Mouse (Mus musculus) ES-E14 (cell line): Measurements from ENCODE around the gene Copg1. TPM values are rescaled to one million over a fixed set of nuclear protein-coding genes. Genes with fewer than 3 reads are reported as not detected.

Experiments
- DNase-seq: peaks from one replicate; pipeline ENCODE4 v3.0.0-alpha.2; 2013; ENCODE audit warnings: low read depth, low spot score
- H3K27ac ChIP-seq: 2 replicates; pipeline ENCODE4 v1.5.1; 2012; ENCODE audit warnings: low read depth, mild to moderate bottlenecking, low read length, moderate library complexity, mixed read lengths; ENCODE audit not compliant: poor library complexity, insufficient read depth, severe bottlenecking
- H3K36me3 ChIP-seq: 2 replicates; pipeline ENCODE4 v1.6.1; 2012; ENCODE audit warnings: mild to moderate bottlenecking, low read length, moderate library complexity, mixed read lengths; ENCODE audit not compliant: control insufficient read depth, poor library complexity, insufficient read depth, severe bottlenecking
- H3K4me1 ChIP-seq, 2 experiments: fragments of 150-350 bp in 1 of 2; sonication (generic) in 1 of 2; 2 replicates each; pipeline ENCODE4 v1.6.1; 2012; ENCODE audit warnings: low read length in 2 of 2, mild to moderate bottlenecking in 1 of 2, mixed read lengths in 1 of 2; ENCODE audit not compliant: control insufficient read depth in 2 of 2, insufficient read depth in 2 of 2, poor library complexity in 1 of 2
- H3K4me3 ChIP-seq, 2 experiments: fragments of 150-350 bp in 1 of 2; sonication (generic) in 1 of 2; 2 replicates each; pipeline ENCODE4 v1.5.1; 2012; ENCODE audit warnings: low read length in 2 of 2, low read depth in 1 of 2, mild to moderate bottlenecking in 1 of 2, mixed read lengths in 1 of 2; ENCODE audit not compliant: insufficient read depth in 1 of 2, poor library complexity in 1 of 2, severe bottlenecking in 1 of 2
- H3K9ac ChIP-seq: 2 replicates; pipeline ENCODE4 v1.6.1; 2012; ENCODE audit warnings: low read depth, mild to moderate bottlenecking, low read length, mixed read lengths; ENCODE audit not compliant: poor library complexity, insufficient read depth, severe bottlenecking
- H3K9me3 ChIP-seq: fragments of 150-350 bp; sonication (generic); 2 replicates; pipeline ENCODE4 v1.6.1; 2012; ENCODE audit warnings: low read depth, mild to moderate bottlenecking, low read length; ENCODE audit not compliant: control insufficient read depth, insufficient read depth
- CHD2 ChIP-seq: IDR thresholded peaks from 2 replicates; pipeline ENCODE4 v1.6.1; 2014; ENCODE audit warnings: mild to moderate bottlenecking, low read depth, low read length, inconsistent platforms
- HCFC1 ChIP-seq: IDR thresholded peaks from 2 replicates; pipeline ENCODE4 v1.6.1; 2012; ENCODE audit warnings: low read length, inconsistent platforms, borderline replicate concordance; ENCODE audit not compliant: insufficient read depth
- MAFK ChIP-seq: IDR thresholded peaks from 2 replicates; pipeline ENCODE4 v1.6.1; 2014; ENCODE audit warnings: mild to moderate bottlenecking, low read depth, low read length, inconsistent platforms; ENCODE audit not compliant: insufficient read depth
- ZC3H11A ChIP-seq: IDR thresholded peaks from 2 replicates; pipeline ENCODE4 v1.6.1; 2012; ENCODE audit warnings: low read depth, mild to moderate bottlenecking, inconsistent platforms, low read length, borderline replicate concordance
- ZNF384 ChIP-seq: IDR thresholded peaks from 2 replicates; pipeline ENCODE4 v1.6.1; 2012; ENCODE audit warnings: low read depth, low read length, inconsistent platforms
- in situ Hi-C, 2 experiments: fragments of 600-800 bp; cut with MboI; formaldehyde crosslinking; loops; one replicate each; pipeline ENCODE4 v1.15.1; 2025; ENCODE audit warnings: low sequenced_read_pairs in 2 of 2, inconsistent platforms in 1 of 2; ENCODE audit not compliant: unreplicated experiment in 2 of 2
- total RNA-seq: library from RNA; depleted of rRNA; stranded (reverse); fragments of 300-350 nt; gene quantifications from 2 replicates; pipeline ENCODE4 v1.2.3, GENCODE M21; 2012

Copg1 gene
- total RNA-seq, 1 experiment: 103 TPM

DNA sequence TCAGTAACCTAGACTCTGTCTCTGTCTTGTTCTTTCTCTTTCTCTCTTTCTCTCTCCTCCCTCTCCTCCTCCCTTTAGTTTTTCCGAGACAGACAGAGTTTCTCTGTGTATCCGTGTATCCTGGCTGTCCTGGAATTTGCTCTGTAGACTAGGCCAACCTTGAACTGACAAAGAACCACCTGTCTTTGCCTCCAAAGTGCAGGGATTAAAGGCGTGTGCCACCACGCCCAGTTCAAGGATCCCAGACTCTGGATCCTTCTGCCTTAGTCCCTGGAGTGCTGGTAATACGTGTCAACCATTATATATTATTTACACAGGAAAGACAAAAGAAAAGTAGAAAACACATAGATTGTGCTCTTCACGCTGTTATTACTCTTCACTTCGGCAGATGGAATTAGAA lies 16.4 kb upstream of the Copg1 start:
- in situ Hi-C loops: no loop called here
- H3K9me3 ChIP-seq: no peaks in the 10 kb centered on the region
- H3K4me1 ChIP-seq: peaks cover 0 to 3% of the 10 kb centered on the region in 2 experiments; a peak in 1 of 4 replicates
- TF ChIP-seq MAFK (no peak), ZNF384 (no peak), HCFC1 (no peak), CHD2 (no peak)
- H3K27ac ChIP-seq: no peak overlapping the region
- no peaks in the 10 kb centered on the region for H3K36me3 ChIP-seq
- H3K4me3 ChIP-seq: no peak overlapping the region
- H3K9ac ChIP-seq: no peak overlapping the region
- DNase-seq: no peak

DNA sequence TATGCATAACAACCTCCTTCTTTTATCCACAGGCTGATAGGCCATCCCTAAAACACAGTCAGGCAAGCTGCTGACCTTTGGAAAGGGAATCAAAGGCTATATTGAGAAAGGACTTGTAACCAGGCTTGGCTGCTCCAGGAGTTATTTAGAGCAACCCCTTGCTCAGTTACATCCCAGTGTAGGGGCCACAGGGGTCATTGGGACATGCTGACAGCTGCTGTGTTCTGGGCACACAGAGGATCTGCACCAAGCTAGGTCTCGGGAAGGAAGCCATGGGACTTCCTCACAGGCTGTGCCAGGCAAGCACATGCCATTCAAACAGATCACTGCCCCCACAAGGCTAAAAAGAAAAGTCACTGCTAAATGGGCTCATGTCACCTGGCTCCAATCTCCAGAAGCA lies 14.5 kb upstream of the Copg1 start:
- H3K9me3 ChIP-seq: no peaks in the 10 kb centered on the region
- TF ChIP-seq CHD2 (no peak), HCFC1 (no peak), ZC3H11A (no peak), ZNF384 (no peak), MAFK (no peak)
- no peak overlapping the region for H3K4me3 ChIP-seq
- H3K9ac ChIP-seq: no peak overlapping the region
- peaks cover 0 to 3% of the 10 kb centered on the region in 2 experiments; a peak in 2 of 4 replicates for H3K4me1 ChIP-seq
- no peaks in the 10 kb centered on the region for H3K36me3 ChIP-seq
- no peak overlapping the region for H3K27ac ChIP-seq
- in situ Hi-C loops: no loop called here
- DNase-seq: no peak

DNA sequence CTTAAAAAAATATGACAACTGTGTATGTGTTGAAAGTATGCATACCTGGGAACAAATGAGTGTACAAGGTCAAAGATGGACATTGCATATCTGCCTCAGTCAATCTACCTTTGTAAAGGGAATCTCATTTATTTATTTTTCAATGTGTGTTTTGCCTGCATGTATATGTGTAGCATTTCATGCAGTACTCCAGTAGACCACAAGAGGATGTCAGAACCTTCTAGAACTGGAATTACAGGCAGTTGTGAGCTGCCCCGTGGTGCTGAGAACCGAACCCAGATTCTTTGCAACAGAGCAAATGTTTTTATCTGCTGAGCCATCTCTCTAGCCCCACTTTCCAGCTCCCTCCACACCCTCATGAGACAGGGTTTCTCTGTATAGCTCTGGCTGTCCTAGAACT lies 13.7 kb upstream of the Copg1 start:
- H3K9ac ChIP-seq: no peak overlapping the region
- TF ChIP-seq ZC3H11A (no peak), HCFC1 (no peak), ZNF384 (no peak), CHD2 (no peak), MAFK (no peak)
- no peak overlapping the region for H3K4me3 ChIP-seq
- in situ Hi-C loops: no loop called here
- H3K9me3 ChIP-seq: no peaks in the 10 kb centered on the region
- no peak for DNase-seq
- no peak overlapping the region for H3K27ac ChIP-seq
- peaks cover 0 to 3% of the 10 kb centered on the region in 2 experiments; a peak in 2 of 4 replicates for H3K4me1 ChIP-seq
- no peaks in the 10 kb centered on the region for H3K36me3 ChIP-seq

DNA sequence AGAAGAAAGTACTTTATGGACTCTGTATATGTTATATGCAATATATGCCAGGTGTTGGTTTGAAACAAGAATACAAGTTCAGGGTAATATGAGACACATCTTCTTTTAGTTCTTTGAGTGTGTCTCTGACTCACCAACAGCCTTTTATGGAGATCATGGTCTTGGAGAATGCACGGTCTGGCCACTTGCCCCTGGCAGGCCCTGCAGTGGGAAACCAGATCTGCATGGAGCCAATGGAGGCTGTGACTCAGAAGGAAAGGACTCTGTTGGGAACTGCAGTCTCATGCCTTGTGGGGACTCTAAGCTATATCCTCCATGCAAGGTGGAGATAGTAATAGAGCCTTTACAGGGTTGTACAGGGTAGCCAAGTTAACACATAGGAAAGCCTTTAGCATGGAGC lies 12.5 kb upstream of the Copg1 start:
- DNase-seq: no peak
- Histone ChIP-seq H3K4me1 (peaks cover 0 to 3% of the 10 kb centered on the region in 2 experiments; a peak in 2 of 4 replicates), H3K27ac (no peak overlapping the region), H3K36me3 (no peaks in the 10 kb centered on the region), H3K9me3 (no peaks in the 10 kb centered on the region), H3K4me3 (no peak overlapping the region), H3K9ac (no peak overlapping the region)
- TF ChIP-seq CHD2: no peak
- TF ChIP-seq HCFC1: no peak
- TF ChIP-seq ZC3H11A: no peak
- no peak for TF ChIP-seq MAFK
- no peak for TF ChIP-seq ZNF384
- in situ Hi-C loops: no loop called here

DNA sequence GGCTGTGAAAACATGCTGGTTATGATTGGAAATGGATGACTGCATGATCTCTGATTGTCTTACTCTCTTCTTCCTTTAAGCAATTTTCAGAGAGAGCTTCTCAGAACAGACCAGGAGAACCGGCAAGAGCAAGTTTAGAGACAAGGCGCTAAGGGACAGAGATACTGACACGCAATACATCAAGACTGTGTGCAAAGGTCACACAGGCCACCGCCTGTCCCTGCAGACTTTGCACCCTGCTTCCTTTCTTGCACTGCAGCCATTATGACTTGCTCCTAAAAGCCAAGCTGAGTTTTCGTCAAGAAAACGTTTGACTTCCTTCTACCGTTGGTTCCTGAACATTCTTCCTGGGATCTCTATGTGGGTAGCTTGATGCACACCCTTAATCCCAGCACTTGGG lies 12.1 kb upstream of the Copg1 start:
- no peaks in the 10 kb centered on the region for H3K36me3 ChIP-seq
- no peak overlapping the region for H3K4me3 ChIP-seq
- H3K9ac ChIP-seq: no peak overlapping the region
- TF ChIP-seq CHD2 (no peak), MAFK (no peak), HCFC1 (no peak), ZC3H11A (no peak), ZNF384 (no peak)
- no peak overlapping the region for H3K27ac ChIP-seq
- peaks cover 0 to 3% of the 10 kb centered on the region in 2 experiments; a peak in 2 of 4 replicates for H3K4me1 ChIP-seq
- in situ Hi-C loops: no loop called here
- no peaks in the 10 kb centered on the region for H3K9me3 ChIP-seq
- no peak for DNase-seq
